Mouse (Mus musculus) cerebellum, adult 9-10 months (tissue): ENCODE results near the gene Lmx1b.

Experiments used
- DNase-seq: peaks from one replicate; pipeline ENCODE4 v3.0.0; 2022

Gene Lmx1b

GRCm38 (mm10) chr2:33630081-33631021 lies 10.0 kb downstream of the Lmx1b start:
- DNase-seq = no peak

DNA sequence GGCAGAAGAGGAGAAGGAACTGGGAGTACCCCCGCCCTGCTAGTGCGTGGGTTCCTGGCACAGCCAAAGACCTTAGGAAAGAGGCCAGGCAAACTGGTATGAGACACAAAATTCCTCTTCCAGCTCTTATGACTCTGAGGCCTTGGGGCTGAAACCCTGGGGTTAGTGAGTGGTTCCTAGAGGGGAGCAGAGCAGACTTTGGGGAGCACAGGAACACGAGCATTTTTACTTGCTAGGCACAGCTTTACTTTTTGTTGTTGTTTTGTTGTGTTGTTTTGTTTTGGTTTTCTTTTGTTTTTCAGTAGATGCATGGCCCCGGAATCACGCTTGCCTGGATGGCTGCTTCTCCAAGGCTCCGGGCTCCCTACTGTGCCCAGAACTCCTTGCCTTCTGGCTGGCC lies 10.7 kb downstream of the Lmx1b start:
- no peak for DNase-seq

DNA sequence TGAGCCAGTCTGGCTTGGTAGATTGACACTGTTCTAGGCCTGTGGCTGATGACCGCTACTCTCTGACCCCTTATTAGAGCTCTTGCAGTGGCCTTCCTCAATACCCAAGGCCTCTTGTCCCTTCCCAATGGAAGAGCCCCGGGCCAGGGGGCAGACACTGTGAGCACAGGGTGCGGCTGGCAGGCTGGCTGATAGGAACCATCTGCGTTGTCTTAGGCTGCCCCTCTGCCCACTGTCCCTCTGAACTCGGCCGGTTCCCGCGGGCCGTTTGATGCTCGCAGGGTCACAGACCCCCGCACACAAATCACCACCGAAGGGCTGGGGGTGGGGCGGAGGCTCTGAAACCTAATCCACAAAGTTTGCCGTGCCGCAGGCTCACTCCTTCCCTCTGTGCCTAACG lies 11.5 kb downstream of the Lmx1b start:
- no peak for DNase-seq

DNA sequence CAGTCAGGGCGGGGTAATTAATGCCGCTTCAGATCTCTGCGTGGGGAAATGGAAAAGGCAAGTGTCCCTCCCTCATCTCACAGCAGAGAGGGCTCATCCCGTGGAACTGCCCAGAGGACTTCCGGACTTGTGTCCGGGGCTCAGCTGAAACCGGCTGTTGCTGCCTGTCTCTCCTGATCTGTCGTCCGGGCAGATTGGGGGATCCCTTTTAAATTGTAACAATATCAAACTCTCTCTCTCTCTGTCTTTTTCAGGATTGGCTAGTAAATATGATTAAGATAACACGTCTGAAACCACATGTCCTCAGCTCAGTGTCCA lies 13.3 kb downstream of the Lmx1b start:
- DNase-seq = no peak

DNA sequence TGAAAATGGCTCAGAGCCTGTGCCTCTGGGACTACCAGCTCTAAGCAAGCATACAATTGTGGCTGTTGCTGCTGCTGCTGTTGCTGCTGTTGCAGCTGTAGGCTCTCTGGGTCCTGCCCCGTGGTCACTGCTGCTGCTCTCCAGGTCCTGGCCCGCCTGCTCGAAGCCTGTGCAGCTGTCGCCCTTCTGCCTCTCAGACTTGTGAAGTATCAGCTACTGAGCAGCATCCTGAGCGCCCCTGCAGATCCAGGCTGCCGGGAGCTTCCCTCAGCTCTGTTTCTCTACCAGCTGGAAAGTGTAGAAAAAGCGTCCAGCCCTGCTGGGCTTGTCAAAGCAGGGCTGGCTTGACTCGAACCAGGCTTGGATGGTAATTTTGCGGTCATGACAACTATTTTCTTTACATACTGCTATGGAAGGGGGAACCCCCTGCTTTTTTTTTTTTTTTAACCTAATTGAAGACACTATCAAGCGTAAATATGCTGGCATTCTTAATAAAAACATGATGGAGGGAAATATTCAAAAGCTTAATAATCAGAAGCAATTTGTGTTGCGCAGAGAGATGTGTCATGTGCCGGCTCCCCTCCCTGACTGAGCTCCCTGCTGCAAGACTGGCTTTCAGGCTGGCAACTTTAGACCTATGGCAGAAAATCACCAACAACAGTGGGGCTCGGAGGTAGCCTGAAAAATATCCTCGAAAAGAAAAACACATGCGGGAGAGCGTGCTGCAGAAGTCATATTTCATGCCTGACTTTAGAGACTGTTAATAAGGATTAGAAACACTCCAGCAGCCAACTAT lies 13.9 kb downstream of the Lmx1b start:
- no peak for DNase-seq

DNA sequence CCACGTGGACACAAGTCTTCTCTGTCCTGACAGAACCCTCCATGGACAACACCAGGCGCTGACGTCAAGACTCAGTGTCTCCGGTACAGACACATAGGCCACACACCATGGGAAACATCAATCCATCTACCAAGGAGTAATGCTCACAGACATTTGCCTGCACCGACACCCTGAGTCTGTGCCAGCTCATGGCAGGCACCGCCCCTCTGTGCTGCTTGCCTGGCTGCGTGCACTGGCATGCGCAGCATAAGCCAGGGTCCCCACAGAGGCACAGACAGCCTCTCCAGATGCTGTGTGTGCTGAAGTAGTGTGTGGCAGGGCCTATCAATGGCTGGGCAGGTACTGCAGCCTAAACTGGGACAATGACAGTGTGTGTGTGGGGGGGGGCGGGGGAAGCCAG lies 22.6 kb downstream of the Lmx1b start:
- no peak for DNase-seq

- DNase-seq = peak; percentile 48
These were observed 23.9 kb downstream of the Lmx1b start for GRCm38 (mm10) chr2:33616411-33616843.

DNA sequence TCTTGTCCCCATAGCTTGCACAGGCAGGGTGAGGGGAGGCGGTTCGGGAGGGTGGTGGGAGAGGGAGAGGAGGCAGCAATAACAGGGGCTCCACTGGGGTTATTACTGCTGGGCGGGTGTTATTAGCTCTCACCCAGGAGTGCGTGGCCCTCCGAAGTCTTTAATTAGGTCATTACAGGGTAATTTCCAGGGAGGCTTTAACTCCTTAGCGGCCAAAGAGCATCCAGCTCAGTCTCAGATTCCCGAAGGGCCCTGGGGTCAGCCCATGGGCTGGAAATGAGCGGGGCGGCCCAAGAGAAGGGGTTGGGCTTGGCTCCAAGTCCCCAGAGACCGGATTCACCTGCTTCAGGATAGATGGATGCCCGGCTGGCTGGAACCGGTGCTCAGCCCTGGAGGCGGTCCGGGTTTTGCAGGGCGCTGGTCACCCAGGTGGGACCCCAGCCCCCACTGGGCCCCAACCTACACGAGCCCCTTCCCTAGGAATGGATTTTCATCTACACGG lies 24.4 kb downstream of the Lmx1b start:
- DNase-seq = peak; percentile 22

- DNase-seq = no peak
These were observed 34.6 kb downstream of the Lmx1b start for GRCm38 (mm10) chr2:33605487-33606256.

- no peak for DNase-seq
These were observed 35.3 kb downstream of the Lmx1b start for GRCm38 (mm10) chr2:33604846-33605486.

DNA sequence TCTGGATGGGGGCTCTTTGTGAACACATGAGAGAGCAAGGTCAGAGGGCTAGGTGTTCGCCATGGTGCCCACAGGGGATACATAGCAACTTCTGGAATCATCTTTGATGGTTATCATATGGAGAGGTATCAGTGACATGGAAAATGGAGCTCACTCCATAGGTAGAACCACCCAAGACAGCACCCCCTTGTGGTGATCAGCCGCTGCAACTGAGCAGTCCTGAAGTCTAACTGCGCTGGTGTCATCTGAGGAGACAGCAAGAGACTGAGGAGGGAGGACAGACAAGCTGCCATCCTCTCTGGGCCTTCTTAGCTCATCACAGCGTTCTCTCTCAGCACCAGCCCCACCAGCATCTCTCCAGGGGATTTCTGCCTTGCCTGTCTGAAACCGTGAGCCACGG lies 39.8 kb downstream of the Lmx1b start:
- DNase-seq = no peak

DNA sequence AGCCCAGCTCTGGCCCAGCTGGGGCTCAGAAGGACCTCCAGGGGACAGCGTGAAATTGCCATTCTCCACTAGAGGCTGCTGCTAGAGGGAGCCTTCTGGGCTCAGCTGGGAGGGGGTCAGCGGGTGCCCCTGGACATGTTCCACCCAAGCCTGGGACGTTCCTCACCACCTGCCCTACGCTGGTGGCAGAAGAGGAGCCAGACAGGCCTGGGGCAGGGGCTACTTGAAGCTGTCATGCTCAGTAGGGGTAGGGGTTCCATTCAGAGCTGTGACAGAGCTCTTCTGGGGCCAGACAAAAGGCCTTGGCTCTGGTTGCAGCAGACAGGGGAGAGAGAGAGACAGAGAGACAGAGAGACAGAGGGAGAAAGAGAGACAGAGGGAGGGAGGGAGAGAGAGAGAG lies 42.9 kb downstream of the Lmx1b start:
- no peak for DNase-seq

DNA sequence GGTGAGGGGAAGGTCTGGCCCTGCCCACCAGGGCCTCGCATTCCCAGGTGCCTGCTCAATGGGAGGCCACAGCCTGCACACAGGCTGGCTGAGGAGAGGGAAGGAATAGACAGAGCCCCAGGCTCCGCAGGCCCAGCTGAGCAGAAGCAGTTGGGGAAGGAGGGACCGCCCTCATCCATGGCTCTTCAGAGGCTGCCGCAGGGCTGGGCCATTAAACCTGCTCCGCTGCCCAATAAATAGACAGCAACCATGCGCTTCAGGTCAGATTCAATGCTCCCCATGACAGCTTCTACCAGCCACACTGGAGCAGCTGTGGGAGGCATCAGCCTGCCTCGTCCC lies 45.3 kb downstream of the Lmx1b start:
- DNase-seq = no peak

DNA sequence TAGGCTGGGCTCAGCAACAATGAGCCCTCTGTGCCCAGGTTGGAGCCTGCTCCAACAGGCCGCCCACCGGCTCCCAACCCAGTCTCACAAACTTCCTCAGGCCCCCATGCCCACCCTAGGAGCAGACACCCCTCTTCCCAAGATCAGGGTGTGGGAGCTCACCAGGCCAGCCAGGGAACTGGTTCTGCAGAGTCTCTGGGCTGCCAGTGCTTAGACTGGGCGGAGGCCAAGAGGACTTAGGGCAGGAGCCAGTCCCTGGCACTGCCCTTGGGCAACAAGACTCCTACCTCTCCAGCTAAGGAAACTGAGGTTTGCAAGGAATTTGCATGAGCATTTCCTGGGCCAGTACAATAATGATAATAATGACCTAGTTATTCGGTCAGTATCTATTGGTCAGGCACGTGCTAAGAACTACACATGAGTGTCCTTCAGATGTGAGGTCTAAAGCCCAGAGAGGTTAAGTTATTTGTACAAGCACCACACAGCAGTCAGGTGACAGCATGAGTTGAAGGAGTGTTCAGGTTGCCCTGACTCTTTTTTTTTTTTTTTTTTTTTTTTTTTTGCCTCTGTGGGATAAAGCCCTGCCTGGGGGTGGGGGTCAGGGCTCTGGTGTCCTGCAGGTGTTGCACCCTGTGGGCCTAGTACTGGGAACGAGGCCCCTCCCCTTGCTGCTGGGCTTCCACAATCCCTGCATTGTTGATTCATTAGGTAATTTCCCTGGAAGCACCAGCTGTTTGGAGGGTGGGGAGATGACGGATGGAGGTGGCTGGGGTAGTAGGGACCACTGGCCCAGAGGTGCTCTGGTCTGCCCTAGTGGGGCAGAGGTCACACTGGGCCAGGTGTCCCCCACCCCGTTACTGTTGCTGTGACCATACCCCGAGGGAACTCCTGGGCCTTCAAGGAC lies 45.9 kb downstream of the Lmx1b start:
- DNase-seq = no peak

DNA sequence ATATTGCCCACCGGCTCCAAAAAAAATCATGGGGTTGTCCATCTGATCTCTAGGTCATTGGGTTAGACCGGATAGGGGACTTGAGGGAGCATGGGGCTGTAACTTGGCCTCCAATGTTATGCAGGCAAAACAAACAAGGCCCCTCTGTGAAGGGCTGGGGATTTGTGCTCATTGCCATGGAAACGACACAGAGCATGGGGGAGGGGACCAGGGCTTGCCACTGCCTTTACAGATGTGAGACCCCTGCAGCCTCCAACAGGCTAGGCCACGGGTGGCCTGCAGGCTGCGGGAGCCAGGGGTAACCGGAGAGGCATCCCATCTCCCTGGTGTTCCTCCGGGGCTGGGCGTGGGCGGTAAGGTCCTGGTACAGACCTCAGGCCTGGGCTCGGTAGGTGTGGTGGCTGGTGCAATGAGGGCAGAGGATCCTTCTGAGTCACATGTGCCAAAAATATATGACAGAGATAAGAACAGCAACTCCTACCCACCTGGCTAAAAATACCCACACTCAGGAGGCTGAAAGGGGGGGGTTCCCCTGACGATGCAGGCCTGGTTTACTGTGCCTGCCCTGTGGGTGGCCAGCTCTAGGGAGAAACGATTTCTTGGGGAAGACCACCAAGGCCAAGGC lies 47.3 kb downstream of the Lmx1b start:
- DNase-seq = no peak

GRCm38 (mm10) chr2:33589280-33589679 lies 51.0 kb downstream of the Lmx1b start:
- DNase-seq = no peak

GRCm38 (mm10) chr2:33584937-33585910 lies 55.1 kb downstream of the Lmx1b start:
- DNase-seq = no peak

GRCm38 (mm10) chr2:33583761-33584160 lies 56.5 kb downstream of the Lmx1b start:
- DNase-seq = no peak

- DNase-seq = no peak
These were observed 57.0 kb downstream of the Lmx1b start for GRCm38 (mm10) chr2:33583317-33583716.
